Mouse (Mus musculus) CH12.LX (cell line): Measurements from ENCODE around the gene Ddx20. TPM values are rescaled to one million over a fixed set of nuclear protein-coding genes. Genes with fewer than 3 reads are reported as not detected.

Experiments used
- DNase-seq: peaks from one replicate; pipeline ENCODE4 v3.0.0-alpha.2; 2013; ENCODE audit errors: extremely low read depth
- H3K27ac ChIP-seq: 2 replicates; pipeline ENCODE4 v1.5.1; 2012; ENCODE audit warnings: low read depth, mild to moderate bottlenecking, control low read depth, moderate library complexity; ENCODE audit not compliant: insufficient read depth
- H3K27me3 ChIP-seq: replicated peaks from 2 replicates; pipeline ENCODE3; 2012; ENCODE audit warnings: inconsistent platforms
- H3K36me3 ChIP-seq, 2 experiments: replicated peaks in 1 of 2; 2 replicates each; pipeline versions ENCODE3 to v1.6.1; 2012; ENCODE audit warnings: inconsistent platforms in 1 of 2, low read length in 1 of 2, mild to moderate bottlenecking in 1 of 2, mixed read lengths in 1 of 2, moderate library complexity in 1 of 2; ENCODE audit not compliant: control insufficient read depth in 1 of 2, insufficient read depth in 1 of 2
- H3K4me1 ChIP-seq, 2 experiments: 2 replicates each; pipeline ENCODE4 v1.6.1; 2012; ENCODE audit warnings: inconsistent platforms in 1 of 2, moderate library complexity in 1 of 2; ENCODE audit not compliant: insufficient read depth in 2 of 2, control insufficient read depth in 1 of 2
- H3K4me2 ChIP-seq: 2 replicates; pipeline ENCODE4 v1.6.1; 2012; ENCODE audit warnings: low read depth, mild to moderate bottlenecking, control low read depth; ENCODE audit not compliant: poor library complexity, insufficient read depth, severe bottlenecking
- H3K4me3 ChIP-seq, 3 experiments: fragments of 150-350 bp in 1 of 3; sonication (generic) in 1 of 3; replicated peaks in 1 of 3; 2 replicates each; pipeline versions ENCODE3 to v1.5.1; 2011 to 2012; ENCODE audit warnings: low read depth in 2 of 3, low read length in 2 of 3, mild to moderate bottlenecking in 2 of 3, moderate library complexity in 2 of 3, control low read depth in 1 of 3, improper control_type of control experiment in 1 of 3, inconsistent platforms in 1 of 3, mixed read lengths in 1 of 3; ENCODE audit not compliant: poor library complexity in 1 of 3
- H3K79me2 ChIP-seq: replicated peaks from 2 replicates; pipeline ENCODE4 v1.6.1; 2012; ENCODE audit warnings: mild to moderate bottlenecking, moderate library complexity; ENCODE audit not compliant: control insufficient read depth, poor library complexity, insufficient read depth, severe bottlenecking; ENCODE audit errors: extremely low read depth
- H3K9ac ChIP-seq: 2 replicates; pipeline ENCODE4 v1.6.1; 2012; ENCODE audit warnings: low read depth, mild to moderate bottlenecking, control low read depth, moderate library complexity; ENCODE audit not compliant: insufficient read depth
- H3K9me3 ChIP-seq: replicated peaks from 2 replicates; pipeline ENCODE3; 2012; ENCODE audit warnings: low read length, inconsistent platforms, mixed read lengths
- BHLHE40 ChIP-seq: IDR thresholded peaks from 2 replicates; pipeline ENCODE4 v1.6.1; 2011; ENCODE audit warnings: mild to moderate bottlenecking, low read depth, low read length, improper control_type of control experiment
- CHD1 ChIP-seq: IDR thresholded peaks from 2 replicates; pipeline ENCODE4 v1.6.1; 2012; ENCODE audit warnings: low read depth, low read length, improper control_type of control experiment, inconsistent platforms
- CHD2 ChIP-seq: IDR thresholded peaks from 2 replicates; pipeline ENCODE4 v1.6.1; 2011; ENCODE audit warnings: low read length, improper control_type of control experiment
- CTCF ChIP-seq, 2 experiments: IDR thresholded peaks in 1 of 2; conservative IDR thresholded peaks in 1 of 2; 2 replicates each; pipeline ENCODE4 v1.5.1; 2011 to 2012; ENCODE audit warnings: low read depth in 2 of 2, low read length in 2 of 2, improper control_type of control experiment in 1 of 2, inconsistent platforms in 1 of 2, mild to moderate bottlenecking in 1 of 2, moderate library complexity in 1 of 2
- ELF1 ChIP-seq: IDR thresholded peaks from 2 replicates; pipeline ENCODE4 v1.6.1; 2014; ENCODE audit warnings: low read depth, mild to moderate bottlenecking, inconsistent platforms, low read length, improper control_type of control experiment
- ETS1 ChIP-seq: conservative IDR thresholded peaks from 2 replicates; pipeline ENCODE4 v1.6.1; 2012; ENCODE audit warnings: low read depth, mild to moderate bottlenecking, inconsistent platforms, low read length, improper control_type of control experiment, moderate library complexity
- GABPA ChIP-seq: IDR thresholded peaks from 2 replicates; pipeline ENCODE4 v1.6.1; 2012; ENCODE audit warnings: low read depth, low read length, improper control_type of control experiment, inconsistent platforms; ENCODE audit not compliant: insufficient replicate concordance
- IRF4 ChIP-seq: IDR thresholded peaks from 2 replicates; pipeline ENCODE4 v1.6.1; 2014; ENCODE audit warnings: low read depth, mild to moderate bottlenecking, inconsistent platforms, low read length, improper control_type of control experiment
- JUN ChIP-seq: IDR thresholded peaks from 2 replicates; pipeline ENCODE4 v1.6.1; 2011; ENCODE audit warnings: low read depth, mild to moderate bottlenecking, low read length, improper control_type of control experiment, moderate library complexity; ENCODE audit not compliant: insufficient read depth
- KAT2A ChIP-seq: IDR thresholded peaks from 2 replicates; pipeline ENCODE4 v1.6.1; 2012; ENCODE audit warnings: low read length, improper control_type of control experiment, inconsistent platforms; ENCODE audit not compliant: insufficient replicate concordance
- MAFK ChIP-seq: IDR thresholded peaks from 2 replicates; pipeline ENCODE4 v1.6.1; 2011; ENCODE audit warnings: low read length, improper control_type of control experiment; ENCODE audit not compliant: insufficient replicate concordance
- MAX ChIP-seq: IDR thresholded peaks from 2 replicates; pipeline ENCODE4 v1.6.1; 2011; ENCODE audit warnings: low read length, improper control_type of control experiment
- MAZ ChIP-seq: IDR thresholded peaks from 2 replicates; pipeline ENCODE4 v1.6.1; 2012; ENCODE audit warnings: low read depth, mild to moderate bottlenecking, inconsistent platforms, low read length, improper control_type of control experiment, moderate library complexity
- MXI1 ChIP-seq: IDR thresholded peaks from 2 replicates; pipeline ENCODE4 v1.6.1; 2011; ENCODE audit warnings: mild to moderate bottlenecking, low read depth, low read length, improper control_type of control experiment
- NELFE ChIP-seq: IDR thresholded peaks from 2 replicates; pipeline ENCODE4 v1.6.1; 2011; ENCODE audit warnings: low read depth, low read length, improper control_type of control experiment
- NRF1 ChIP-seq: IDR thresholded peaks from 2 replicates; pipeline ENCODE4 v1.6.1; 2014; ENCODE audit warnings: low read depth, mild to moderate bottlenecking, inconsistent platforms, low read length, improper control_type of control experiment, moderate library complexity
- POLR2A ChIP-seq: IDR thresholded peaks from 2 replicates; pipeline ENCODE4 v1.6.1; 2011; ENCODE audit warnings: low read depth, mild to moderate bottlenecking, improper control_type of control experiment, low read length
- RAD21 ChIP-seq: IDR thresholded peaks from 2 replicates; pipeline ENCODE4 v1.6.1; 2011; ENCODE audit warnings: low read depth, mild to moderate bottlenecking, low read length, improper control_type of control experiment, moderate library complexity
- RCOR1 ChIP-seq: conservative IDR thresholded peaks from 2 replicates; pipeline ENCODE4 v1.6.1; 2012; ENCODE audit warnings: low read depth, mild to moderate bottlenecking, inconsistent platforms, low read length, improper control_type of control experiment
- SIN3A ChIP-seq: IDR thresholded peaks from 2 replicates; pipeline ENCODE4 v1.6.1; 2012; ENCODE audit warnings: low read length, improper control_type of control experiment, inconsistent platforms
- SMC3 ChIP-seq: IDR thresholded peaks from 2 replicates; pipeline ENCODE4 v1.6.1; 2011; ENCODE audit warnings: low read depth, low read length, improper control_type of control experiment
- TBP ChIP-seq: conservative IDR thresholded peaks from 2 replicates; pipeline ENCODE4 v1.6.1; 2011; ENCODE audit warnings: low read depth, low read length, improper control_type of control experiment
- USF1 ChIP-seq: IDR thresholded peaks from 2 replicates; pipeline ENCODE4 v1.6.1; 2014; ENCODE audit warnings: low read depth, mild to moderate bottlenecking, inconsistent platforms, low read length, improper control_type of control experiment
- USF2 ChIP-seq: conservative IDR thresholded peaks from 2 replicates; pipeline ENCODE4 v1.6.1; 2011; ENCODE audit warnings: low read depth, low read length, improper control_type of control experiment
- ZKSCAN1 ChIP-seq: IDR thresholded peaks from 2 replicates; pipeline ENCODE4 v1.6.1; 2012; ENCODE audit warnings: low read depth, inconsistent platforms, low read length, improper control_type of control experiment, borderline replicate concordance
- ZMIZ1 ChIP-seq: IDR thresholded peaks from 2 replicates; pipeline ENCODE4 v1.6.1; 2012; ENCODE audit warnings: low read depth, mild to moderate bottlenecking, inconsistent platforms, low read length, improper control_type of control experiment
- ZNF384 ChIP-seq: IDR thresholded peaks from 2 replicates; pipeline ENCODE4 v1.6.1; 2012; ENCODE audit warnings: low read depth, low read length, improper control_type of control experiment, inconsistent platforms
- dilution Hi-C: fragments of 300-500 bp; cut with MboI; formaldehyde crosslinking; loops from 2 replicates; pipeline ENCODE4 v1.14.3; 2020; ENCODE audit warnings: low sequenced_read_pairs; ENCODE audit not compliant: extremely low pct_unique_long_range_greater_than_20kb, extremely low pct_ligation_motif_present
- in situ Hi-C: fragments of 300-500 bp; cut with MboI; formaldehyde crosslinking; loops from 3 replicates; pipeline ENCODE4 v1.14.3; 2019; ENCODE audit warnings: low sequenced_read_pairs, low pct_ligation_motif_present, low pct_unique_long_range_greater_than_20kb, mixed read lengths
- polyA plus RNA-seq: library from polyadenylated mRNA; unstranded; fragments of >175 nt; gene quantifications from 2 replicates; pipeline ENCODE4 v1.2.1, GENCODE M21; 2012; ENCODE audit warnings: low read depth; ENCODE audit not compliant: insufficient read length
- total RNA-seq, 2 experiments: library from RNA; depleted of rRNA; stranded (reverse); fragments of 300-350 nt in 1 of 2; fragments of >200 nt in 1 of 2; gene quantifications; 2 replicates each; pipeline ENCODE4 v1.2.3; 2012 to 2014

Ddx20 gene
- total and polyA plus RNA-seq, 3 experiments = 30.8 to 66.5 (median 50.4) TPM

DNA sequence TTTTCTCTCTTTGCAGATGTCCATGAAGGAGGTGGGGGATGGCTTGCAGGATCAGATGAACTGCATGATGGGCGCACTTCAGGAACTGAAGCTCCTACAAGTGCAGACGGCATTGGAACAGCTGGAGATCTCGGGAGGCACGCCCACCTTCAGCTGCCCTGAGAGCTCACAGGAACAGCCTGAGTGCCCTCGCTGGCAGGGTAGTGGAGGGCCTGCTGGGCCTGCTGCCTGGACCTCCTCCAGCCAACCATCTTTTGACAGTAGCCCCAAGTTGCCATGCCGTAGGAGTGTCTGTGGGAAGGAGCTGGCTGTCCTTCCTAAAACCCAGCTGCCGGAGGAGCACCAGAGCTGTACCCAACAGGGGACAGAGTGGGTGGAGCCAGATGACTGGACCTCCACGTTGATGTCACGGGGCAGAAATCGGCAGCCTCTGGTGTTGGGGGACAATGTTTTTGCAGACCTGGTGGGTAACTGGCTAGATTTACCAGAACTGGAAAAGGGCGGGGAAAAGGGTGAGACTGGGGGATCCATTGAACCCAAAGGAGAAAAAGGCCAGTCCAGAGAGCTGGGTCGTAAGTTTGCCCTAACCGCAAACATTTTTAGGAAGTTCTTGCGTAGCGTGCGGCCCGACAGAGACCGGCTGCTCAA lies 29.1 kb upstream of the Ddx20 start:
- in situ Hi-C loops = no loop called here
- no peak overlapping the region for H3K9ac ChIP-seq
- H3K9me3 ChIP-seq = no peaks in the 10 kb centered on the region
- no peak overlapping the region for H3K27ac ChIP-seq
- H3K27me3 ChIP-seq = no peaks in the 10 kb centered on the region
- H3K4me2 ChIP-seq = no peak overlapping the region
- DNase-seq = no peak
- peaks cover 0 to 26% of the 10 kb centered on the region in 2 experiments; a peak in 2 of 4 replicates for H3K4me1 ChIP-seq
- no peak overlapping the region for H3K4me3 ChIP-seq
- TF ChIP-seq MAFK (no peak), GABPA (no peak), ZNF384 (no peak), POLR2A (no peak), MAZ (no peak), RCOR1 (no peak), ZMIZ1 (no peak), USF2 (no peak), JUN (no peak), MAX (no peak)
- dilution Hi-C loops = no loop called here
- H3K36me3 ChIP-seq = peaks cover 12 to 26% of the 10 kb centered on the region in 2 experiments
- H3K79me2 ChIP-seq = no peaks in the 10 kb centered on the region

DNA sequence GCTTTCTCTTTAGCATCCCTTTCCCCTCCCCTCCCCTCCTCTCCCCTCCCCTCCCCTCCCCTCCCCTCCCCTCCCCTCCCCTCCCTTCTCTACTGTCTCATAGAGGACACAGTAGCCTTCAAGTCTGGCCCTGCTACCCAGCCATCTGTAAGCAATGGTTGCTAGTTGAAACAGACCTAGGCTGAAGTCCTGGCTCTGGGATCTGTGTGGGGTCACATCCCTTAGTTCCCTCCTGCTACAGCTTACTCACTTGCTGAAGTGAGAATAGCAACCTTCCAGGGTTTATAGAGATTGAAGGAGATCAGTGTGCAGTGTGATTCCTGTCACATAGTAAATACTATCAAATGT lies 27.4 kb upstream of the Ddx20 start:
- TF ChIP-seq KAT2A (no peak), NRF1 (no peak), SMC3 (no peak), ZKSCAN1 (no peak), CHD2 (no peak), IRF4 (no peak), MXI1 (no peak), CTCF (conservative IDR thresholded peaks at IDR 0.05 in 1 of 2, IDR thresholded peaks at IDR 0.05 in 1 of 2; ENCODE audit: low read depth in 2 of 2, low read length in 2 of 2) (no peak), CHD1 (no peak), TBP (no peak), ZMIZ1 (no peak), NELFE (no peak), BHLHE40 (no peak), SIN3A (no peak), ETS1 (no peak), RAD21 (no peak), MAZ (no peak), USF1 (no peak), POLR2A (no peak), ELF1 (no peak)
- Histone ChIP-seq H3K4me1 (peaks cover 0 to 16% of the 10 kb centered on the region in 2 experiments; a peak in 1 of 4 replicates), H3K27ac (no peak overlapping the region), H3K9me3 (no peaks in the 10 kb centered on the region), H3K9ac (no peak overlapping the region), H3K4me3 (no peak overlapping the region), H3K36me3 (peaks cover 16 to 33% of the 10 kb centered on the region in 2 experiments), H3K79me2 (no peaks in the 10 kb centered on the region), H3K4me2 (no peak overlapping the region), H3K27me3 (no peaks in the 10 kb centered on the region)
- dilution Hi-C loops (no loop called here), in situ Hi-C loops (no loop called here)
- DNase-seq = no peak
